Mouse (Mus musculus) adrenal gland, adult 2 months (tissue): ENCODE data around the gene Zfp446. TPM values are rescaled to one million over a fixed set of nuclear protein-coding genes. Genes with fewer than 3 reads are reported as not detected.

Experiments
- DNase-seq: peaks from one replicate; pipeline ENCODE4 v3.0.0; 2021
- polyA plus RNA-seq: library from polyadenylated mRNA; depleted of rRNA; stranded (reverse); fragments of >200 nt; gene quantifications from 2 replicates; pipeline ENCODE4 v1.2.3, GENCODE M21; 2012; rRNA removed
- total RNA-seq, 2 experiments: library from RNA; stranded (reverse); gene quantifications; 2 replicates each; pipeline ENCODE4 v1.2.3; 2021

The Zfp446 gene
- total and polyA plus RNA-seq, 3 experiments, result 5.2 to 8.1 (median 7.0) TPM

- peak; percentile 85 for DNase-seq
Measured at GRCm38 (mm10) chr7:13024805-13025204, 47.2 kb downstream of the Zfp446 start.

DNA sequence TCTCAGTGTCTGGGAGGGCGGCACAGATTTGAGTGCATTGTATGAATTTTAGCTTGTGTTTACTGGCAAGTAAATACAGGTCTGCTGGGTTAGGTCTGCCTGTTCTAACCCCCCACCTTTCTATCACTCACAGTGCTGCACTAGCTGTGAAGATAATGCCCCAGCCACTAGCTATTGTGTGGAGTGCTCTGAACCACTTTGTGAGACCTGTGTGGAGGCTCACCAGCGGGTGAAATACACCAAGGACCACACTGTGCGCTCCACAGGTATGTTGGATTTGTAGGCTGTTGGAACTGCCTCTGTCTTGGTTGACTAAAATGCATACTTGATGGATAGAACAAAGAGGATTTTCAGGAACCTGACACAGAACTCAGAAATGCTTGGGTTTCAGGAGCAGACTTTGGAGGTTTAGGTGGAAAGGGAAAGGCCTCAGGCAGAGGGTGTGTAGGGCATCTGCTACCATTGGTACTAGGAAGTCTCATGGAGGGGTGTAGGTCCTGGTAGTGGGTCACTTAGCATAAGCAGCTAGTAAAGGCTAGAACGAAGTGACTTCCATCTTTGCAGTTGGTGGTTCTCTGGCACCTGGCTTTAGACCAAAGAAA is 48.0 kb downstream of the Zfp446 start:
- no peak for DNase-seq

DNA sequence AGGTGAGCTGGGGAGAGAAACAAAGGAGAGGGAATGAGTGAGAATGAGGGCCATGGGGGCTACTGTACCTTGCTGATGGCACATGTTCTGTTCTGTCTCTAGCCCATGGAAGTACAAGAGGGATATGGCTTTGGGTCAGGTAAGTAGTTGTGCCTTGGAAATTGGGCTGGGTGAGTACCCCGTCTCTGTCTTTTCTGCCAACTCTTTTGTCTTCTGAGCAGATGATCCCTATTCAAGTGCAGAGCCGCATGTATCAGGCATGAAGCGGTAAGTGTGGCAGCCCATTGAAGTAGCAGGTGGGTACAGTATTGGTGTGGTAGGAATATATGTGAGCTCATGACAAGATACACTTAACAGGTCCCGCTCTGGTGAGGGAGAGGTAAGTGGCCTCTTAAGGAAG is 51.3 kb downstream of the Zfp446 start:
- no peak for DNase-seq

GRCm38 (mm10) chr7:13031069-13031468 is 53.4 kb downstream of the Zfp446 start:
- DNase-seq, result no peak

- no peak for DNase-seq
Measured at GRCm38 (mm10) chr7:13031983-13032382, 54.3 kb downstream of the Zfp446 start.

DNA sequence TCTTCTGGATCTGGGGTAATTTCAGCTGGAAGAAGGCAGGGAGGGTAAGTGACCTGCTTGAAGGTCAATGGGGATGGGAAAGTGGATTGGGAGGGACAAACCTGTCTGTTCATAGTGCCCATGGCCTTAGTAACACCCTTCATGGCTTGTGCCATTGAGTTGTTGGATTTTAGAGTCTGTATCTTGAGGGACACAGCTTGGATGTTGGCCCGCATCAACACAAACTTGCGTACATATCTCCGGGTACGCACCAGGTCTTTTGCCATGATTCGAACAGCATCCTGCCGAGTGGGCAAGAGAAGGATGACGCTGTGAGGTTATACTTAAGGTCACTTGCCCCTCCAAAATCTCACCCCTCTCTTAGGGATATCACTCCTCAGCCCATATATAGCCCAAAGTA is 54.9 kb downstream of the Zfp446 start:
- no peak for DNase-seq

GRCm38 (mm10) chr7:13033451-13034147 is 56.0 kb downstream of the Zfp446 start:
- no peak for DNase-seq

GRCm38 (mm10) chr7:13034148-13034977 is 56.7 kb downstream of the Zfp446 start, which contains the start of gene Chmp2a:
Gene Chmp2a (minus strand): TSS chr7:13034807.
- DNase-seq, result peak; percentile 98

Other genes with a start within 250 kb of the Zfp446 start
- not detected for gene Vmn2r56, start 242.8 kb upstream of the Zfp446 start, total RNA-seq
- gene Vmn2r56, start 242.8 kb upstream of the Zfp446 start, polyA plus RNA-seq, result not detected in 2 replicates
- 1 to 10 TPM; 3.8 TPM for gene Zscan18, start 174.2 kb upstream of the Zfp446 start, total RNA-seq
- gene Zscan18, start 174.2 kb upstream of the Zfp446 start, polyA plus RNA-seq, result 1.4 and 2.3 TPM in 2 replicates
- 1 to 10 TPM; 9.6 to 9.9 TPM for gene Zfp329, start 159.0 kb upstream of the Zfp446 start, total RNA-seq
- gene Zfp329, start 159.0 kb upstream of the Zfp446 start, polyA plus RNA-seq, result 0.28 TPM in 2 replicates
- 10 to 100 TPM; 19.6 to 24.4 TPM for gene Zfp110, start 143.1 kb upstream of the Zfp446 start, total RNA-seq
- gene Zfp110, start 143.1 kb upstream of the Zfp446 start, polyA plus RNA-seq, result 5.6 and 7.1 TPM in 2 replicates
- gene Zfp128, start 96.7 kb upstream of the Zfp446 start, total RNA-seq, result 1 to 10 TPM; 2.9 to 3.7 TPM
- gene Zfp128, start 96.7 kb upstream of the Zfp446 start, polyA plus RNA-seq, result 0.28 and 0.43 TPM in 2 replicates
- 10 to 100 TPM; 12.9 to 13.3 TPM for gene Zscan22, start 80.0 kb upstream of the Zfp446 start, total RNA-seq
- 7.5 and 7.7 TPM in 2 replicates for gene Zscan22, start 80.0 kb upstream of the Zfp446 start, polyA plus RNA-seq
- gene Rps5, start 55.6 kb upstream of the Zfp446 start, total RNA-seq, result 100 to 1,000 TPM; 950 to 963 TPM
- gene Rps5, start 55.6 kb upstream of the Zfp446 start, polyA plus RNA-seq, result 882 and 918 TPM in 2 replicates
- under 1 TPM; 0.12 to 0.28 TPM for gene Rnf225, start 50.4 kb upstream of the Zfp446 start, total RNA-seq
- 0.27 and 0.39 TPM in 2 replicates for gene Rnf225, start 50.4 kb upstream of the Zfp446 start, polyA plus RNA-seq
- gene Zfp324, start 12.0 kb upstream of the Zfp446 start, total RNA-seq, result 10 to 100 TPM; 10.0 to 11.1 TPM
- gene Zfp324, start 12.0 kb upstream of the Zfp446 start, polyA plus RNA-seq, result 9.4 and 9.7 TPM in 2 replicates
- 1 to 10 TPM in 1 of 2 experiments, not detected in 1; 1.5 TPM for gene Slc27a5, start 20.3 kb downstream of the Zfp446 start, total RNA-seq
- gene Slc27a5, start 20.3 kb downstream of the Zfp446 start, polyA plus RNA-seq, result 0.38 TPM in 1 of 2 replicates, not detected in the other
- gene Trim28, start 21.3 kb downstream of the Zfp446 start, total RNA-seq, result 100 to 1,000 TPM; 212 to 228 TPM
- gene Trim28, start 21.3 kb downstream of the Zfp446 start, polyA plus RNA-seq, result 173 and 261 TPM in 2 replicates
- 10 to 100 TPM; 10.7 to 15.5 TPM for gene Zbtb45, start 32.2 kb downstream of the Zfp446 start, total RNA-seq
- 53.7 and 59.9 TPM in 2 replicates for gene Zbtb45, start 32.2 kb downstream of the Zfp446 start, polyA plus RNA-seq
- gene Chmp2a, start 57.0 kb downstream of the Zfp446 start, total RNA-seq, result 100 to 1,000 TPM; 212 to 215 TPM
- gene Chmp2a, start 57.0 kb downstream of the Zfp446 start, polyA plus RNA-seq, result 37.2 and 41.9 TPM in 2 replicates
- 100 to 1,000 TPM; 196 to 219 TPM for gene Ube2m, start 60.4 kb downstream of the Zfp446 start, total RNA-seq
- gene Ube2m, start 60.4 kb downstream of the Zfp446 start, polyA plus RNA-seq, result 98.5 and 122 TPM in 2 replicates
- 1 to 10 TPM; 1.7 to 2.3 TPM for gene Mzf1, start 76.9 kb downstream of the Zfp446 start, total RNA-seq
- 8.0 and 9.6 TPM in 2 replicates for gene Mzf1, start 76.9 kb downstream of the Zfp446 start, polyA plus RNA-seq
- not detected for gene Vmn1r85, start 117.3 kb downstream of the Zfp446 start, total RNA-seq
- gene Vmn1r85, start 117.3 kb downstream of the Zfp446 start, polyA plus RNA-seq, result not detected in 2 replicates
- not detected for gene Vmn1r86, start 142.1 kb downstream of the Zfp446 start, total RNA-seq
- gene Vmn1r86, start 142.1 kb downstream of the Zfp446 start, polyA plus RNA-seq, result not detected in 2 replicates
- not detected for gene Vmn1r87, start 162.3 kb downstream of the Zfp446 start, total RNA-seq
- gene Vmn1r87, start 162.3 kb downstream of the Zfp446 start, polyA plus RNA-seq, result not detected in 2 replicates
- under 1 TPM; 0.14 to 0.17 TPM for gene Vmn1r88, start 181.7 kb downstream of the Zfp446 start, total RNA-seq
- not detected in 2 replicates for gene Vmn1r88, start 181.7 kb downstream of the Zfp446 start, polyA plus RNA-seq
- not detected for gene Vmn1r89, start 235.2 kb downstream of the Zfp446 start, total RNA-seq
- not detected in 2 replicates for gene Vmn1r89, start 235.2 kb downstream of the Zfp446 start, polyA plus RNA-seq